Mouse (Mus musculus) intestine, embryonic 16.5 days (tissue): Measurements from ENCODE around the gene Hyal1. TPM values are rescaled to one million over a fixed set of nuclear protein-coding genes. Genes with fewer than 3 reads are reported as not detected.

Source experiments
- ATAC-seq: fragments of 200-750 bp; cut with Nextera tagmentation; 2 replicates; pipeline ENCODE4 v1.8.0; 2017; ENCODE audit warnings: moderate TSS enrichment, moderate library complexity
- H3K27ac ChIP-seq: fragments of 300-500 bp; sonication (generic); 2 replicates; pipeline ENCODE4 v1.5.1; 2014; ENCODE audit warnings: mild to moderate bottlenecking, low read length
- H3K27me3 ChIP-seq: fragments of 300-500 bp; sonication (generic); replicated peaks from 2 replicates; pipeline ENCODE4 v1.6.1; 2014; ENCODE audit warnings: low read length, control low read depth, mixed read lengths; ENCODE audit not compliant: control insufficient read depth, insufficient read depth
- H3K36me3 ChIP-seq: fragments of 300-500 bp; sonication (generic); 2 replicates; pipeline ENCODE4 v1.6.1; 2014; ENCODE audit warnings: low read length, control low read depth; ENCODE audit not compliant: control insufficient read depth, insufficient read depth
- H3K4me1 ChIP-seq: fragments of 300-500 bp; sonication (generic); 2 replicates; pipeline ENCODE4 v1.6.1; 2014; ENCODE audit warnings: low read length, control low read depth, mixed read lengths; ENCODE audit not compliant: control insufficient read depth, insufficient read depth
- H3K4me2 ChIP-seq: fragments of 300-500 bp; sonication (generic); 2 replicates; pipeline ENCODE4 v1.6.1; 2014; ENCODE audit warnings: low read depth, low read length, control low read depth
- H3K4me3 ChIP-seq: fragments of 300-500 bp; sonication (generic); 2 replicates; pipeline ENCODE4 v1.5.1; 2014; ENCODE audit warnings: mild to moderate bottlenecking, low read length
- H3K9ac ChIP-seq: fragments of 300-500 bp; sonication (generic); 2 replicates; pipeline ENCODE4 v1.6.1; 2014; ENCODE audit warnings: low read depth, low read length
- H3K9me3 ChIP-seq: fragments of 300-500 bp; sonication (generic); 2 replicates; pipeline ENCODE4 v1.6.1; 2016; ENCODE audit warnings: low read length, control low read depth; ENCODE audit not compliant: control insufficient read depth
- WGBS: fragments of 180-500 bp; shearing (Covaris S2); extraction: QIAGEN DNeasy Blood & Tissue Kit; methylation state at CpG from one replicate; pipeline ENCODE4 v1.1.7; 2014; 5-methylcytosine and 5-hydroxymethylcytosine counted together
- polyA plus RNA-seq: library from polyadenylated mRNA; unstranded; fragments of >200 nt; fragmentation: Nextera tagmentation; extraction: Ambion mirVana; gene quantifications from 2 replicates; pipeline ENCODE4 v1.2.1, GENCODE M21; 2015

Gene Hyal1
- 5.8 and 5.9 TPM in 2 replicates for polyA plus RNA-seq

DNA sequence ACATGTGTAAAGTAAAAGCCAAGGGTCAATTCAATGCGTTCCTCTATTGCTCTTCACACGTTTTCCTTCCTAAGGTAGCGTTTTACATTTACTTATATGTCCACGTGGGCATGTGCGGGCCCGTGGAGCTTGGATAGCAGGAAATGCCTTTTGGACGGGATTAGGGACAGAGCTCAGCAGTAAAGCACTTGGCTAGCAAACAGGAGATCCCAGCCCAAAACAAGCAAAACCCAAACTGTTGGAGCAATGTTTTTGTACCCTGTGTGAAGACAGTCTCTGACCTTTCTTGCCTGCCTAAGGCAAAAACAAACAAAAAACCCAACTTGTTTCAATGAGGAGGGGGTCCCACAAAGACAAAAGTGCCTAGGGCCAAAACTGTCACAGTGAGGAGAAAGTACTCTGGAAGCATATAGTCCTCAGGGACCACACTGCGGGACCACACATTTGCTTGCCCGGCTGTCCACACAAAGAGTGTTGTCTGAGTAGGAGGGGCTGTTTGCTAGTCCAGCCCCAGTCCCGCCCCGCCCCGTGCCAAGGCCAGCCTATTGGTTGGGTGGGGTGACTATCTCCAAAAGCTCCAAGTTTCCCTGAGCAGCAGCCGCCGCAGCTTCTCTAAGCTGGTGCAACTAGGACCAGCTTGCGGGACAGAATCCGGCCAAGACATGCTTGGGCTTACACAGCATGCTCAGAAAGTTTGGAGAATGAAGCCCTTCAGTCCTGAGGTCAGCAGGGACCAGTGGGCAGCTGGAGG is at the start of gene Hyal1:
Gene Hyal1, plus strand, starts transcription at position 571 of the 751 bp plus-strand sequence.
- H3K9me3 ChIP-seq, result no peaks in the 10 kb centered on the region
- H3K4me3 ChIP-seq, result peak within 1 kb of the TSS; percentile 43
- H3K27ac ChIP-seq, result peak within 1 kb of the TSS; percentile 74
- 18% methylated on average over 16 of the region's 16 CpGs for WGBS
- peaks cover 35% of the 10 kb centered on the region for H3K4me1 ChIP-seq
- H3K4me2 ChIP-seq, result peak within 1 kb of the TSS; percentile 64
- H3K27me3 ChIP-seq, result no peaks in the 10 kb centered on the region
- peak within 1 kb of the TSS; percentile 64 for H3K9ac ChIP-seq
- ATAC-seq, result peak; percentile 70
- peaks cover 3% of the 10 kb centered on the region; the same call in 1 of the 2 replicates for H3K36me3 ChIP-seq

DNA sequence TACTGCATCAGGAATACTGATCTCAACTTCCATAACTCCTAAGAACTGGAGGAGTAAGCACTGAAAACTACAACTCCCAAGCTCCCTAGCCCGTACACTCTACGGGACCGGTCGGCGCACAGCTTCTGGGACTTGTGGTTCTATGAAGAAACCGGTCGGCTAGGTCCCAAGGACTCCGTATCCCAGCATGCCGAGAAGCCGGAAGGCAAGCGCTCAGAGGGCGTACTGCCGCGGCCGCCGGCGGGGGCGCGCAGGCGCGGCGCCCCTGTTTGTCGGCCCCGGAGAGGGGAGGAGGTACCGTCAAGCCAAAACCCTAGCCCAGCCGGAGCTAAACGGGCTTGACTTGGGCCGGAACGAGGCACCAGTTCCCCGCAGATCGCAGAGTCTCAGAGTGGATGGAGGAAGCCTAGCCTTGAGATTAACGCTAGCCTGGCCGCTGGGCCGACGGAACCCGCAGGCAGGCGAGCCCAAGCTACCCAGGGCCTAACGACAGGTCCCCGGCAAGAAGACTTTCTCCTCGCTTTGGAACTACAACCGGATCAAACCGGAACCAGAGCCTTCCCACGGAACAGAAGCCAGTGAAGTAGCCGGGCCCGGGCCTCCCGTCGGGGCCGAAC is 42.8 kb upstream of the Hyal1 start, which contains the start of gene Tmem115:
Gene Tmem115, plus strand, starts transcription at position 155 of the 617 bp plus-strand sequence.
- Histone ChIP-seq H3K27me3 (no peaks in the 10 kb centered on the region), H3K9me3 (no peaks in the 10 kb centered on the region), H3K36me3 (peaks cover 9% of the 10 kb centered on the region; the same call in 1 of the 2 replicates), H3K4me2 (peak within 1 kb of the TSS; percentile 80), H3K4me3 (peak within 1 kb of the TSS; percentile 82), H3K27ac (peak within 1 kb of the TSS; percentile 83), H3K9ac (peak within 1 kb of the TSS; percentile 92), H3K4me1 (peaks cover 21% of the 10 kb centered on the region)
- ATAC-seq, result peak; percentile 98
- WGBS, result under 1% methylated on average over 48 of the region's 48 CpGs

DNA sequence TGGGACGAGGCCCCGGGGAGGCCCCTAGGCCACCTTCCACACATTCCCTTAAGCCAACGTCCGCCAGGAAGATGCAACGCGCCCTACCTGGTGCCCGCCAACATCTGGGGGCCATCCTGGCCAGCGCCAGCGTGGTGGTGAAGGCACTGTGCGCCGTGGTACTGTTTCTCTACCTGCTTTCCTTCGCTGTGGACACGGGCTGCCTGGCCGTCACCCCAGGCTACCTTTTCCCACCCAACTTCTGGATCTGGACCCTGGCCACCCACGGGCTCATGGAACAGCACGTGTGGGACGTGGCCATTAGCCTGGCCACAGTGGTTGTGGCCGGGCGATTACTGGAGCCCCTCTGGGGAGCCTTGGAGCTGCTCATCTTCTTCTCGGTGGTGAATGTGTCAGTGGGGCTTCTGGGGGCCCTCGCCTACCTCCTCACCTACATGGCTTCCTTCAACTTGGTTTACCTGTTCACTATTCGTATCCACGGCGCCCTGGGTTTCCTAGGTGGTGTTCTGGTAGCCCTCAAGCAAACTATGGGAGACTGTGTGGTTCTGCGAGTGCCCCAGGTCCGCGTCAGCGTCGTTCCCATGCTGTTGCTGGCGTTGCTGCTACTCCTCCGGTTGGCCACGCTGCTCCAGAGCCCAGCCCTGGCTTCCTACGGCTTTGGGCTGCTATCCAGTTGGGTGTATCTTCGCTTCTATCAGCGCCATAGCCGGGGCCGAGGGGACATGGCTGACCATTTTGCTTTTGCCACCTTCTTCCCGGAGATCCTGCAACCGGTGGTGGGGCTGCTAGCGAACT is 42.1 kb upstream of the Hyal1 start:
- peaks cover 14% of the 10 kb centered on the region for H3K36me3 ChIP-seq
- peak overlapping the region; percentile 80 for H3K4me2 ChIP-seq
- ATAC-seq, result no peak; the same call in 1 of the 2 replicates
- no peaks in the 10 kb centered on the region for H3K9me3 ChIP-seq
- H3K27ac ChIP-seq, result peak overlapping the region; percentile 83
- no peaks in the 10 kb centered on the region for H3K27me3 ChIP-seq
- under 1% methylated on average over 40 of the region's 40 CpGs for WGBS
- H3K4me3 ChIP-seq, result peak overlapping the region; percentile 82
- peak overlapping the region; percentile 92 for H3K9ac ChIP-seq
- H3K4me1 ChIP-seq, result peaks cover 21% of the 10 kb centered on the region

DNA sequence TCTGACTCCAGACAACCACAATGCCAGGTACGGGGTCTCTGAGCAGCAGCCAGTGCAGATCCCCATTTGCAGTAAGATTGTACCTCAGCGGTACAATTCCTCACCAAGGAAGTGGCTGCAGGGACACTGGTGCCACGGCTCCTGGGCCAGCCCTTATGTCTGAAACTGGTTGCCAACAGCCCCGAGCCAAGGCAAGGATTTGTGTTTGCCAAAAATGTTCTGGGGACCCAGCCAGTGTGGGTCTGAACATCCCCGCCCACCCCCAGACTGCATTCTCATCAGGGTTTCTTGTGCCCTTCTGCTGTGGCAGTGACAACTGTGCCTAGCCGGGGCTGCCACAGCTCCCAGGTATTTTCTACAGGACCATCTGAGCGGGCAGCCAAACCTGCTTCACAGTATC is 38.5 kb upstream of the Hyal1 start:
- Histone ChIP-seq H3K27me3 (no peaks in the 10 kb centered on the region), H3K9me3 (no peaks in the 10 kb centered on the region), H3K27ac (no peak overlapping the region), H3K4me2 (no peak overlapping the region), H3K9ac (no peak overlapping the region), H3K36me3 (peaks cover 18% of the 10 kb centered on the region), H3K4me3 (no peak overlapping the region), H3K4me1 (peaks cover 39% of the 10 kb centered on the region)
- no peak for ATAC-seq
- WGBS, result 95% methylated on average over 7 of the region's 7 CpGs

DNA sequence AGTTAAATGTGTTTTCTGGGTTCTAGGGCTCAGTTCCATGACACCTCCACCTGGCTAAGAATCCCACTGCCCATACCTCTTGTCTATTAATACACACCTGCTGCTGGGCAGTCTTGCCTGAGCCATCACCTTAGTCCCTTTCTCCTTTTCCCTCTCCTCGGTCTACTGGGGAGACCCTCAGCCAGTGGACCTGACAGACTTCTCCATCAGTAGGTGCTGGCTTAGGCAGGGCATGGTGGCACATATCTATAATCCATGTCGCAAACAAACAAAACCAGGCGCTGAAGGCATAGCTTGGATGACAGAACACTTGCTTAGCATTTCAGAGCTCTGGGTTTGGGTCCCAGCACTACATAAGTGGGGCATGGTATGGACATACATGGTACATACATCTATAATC is 38.0 kb upstream of the Hyal1 start:
- H3K27me3 ChIP-seq, result no peaks in the 10 kb centered on the region
- no peak overlapping the region for H3K4me3 ChIP-seq
- no peak overlapping the region for H3K9ac ChIP-seq
- no peaks in the 10 kb centered on the region for H3K9me3 ChIP-seq
- H3K36me3 ChIP-seq, result peaks cover 18% of the 10 kb centered on the region
- no peak overlapping the region for H3K4me2 ChIP-seq
- no peak overlapping the region for H3K27ac ChIP-seq
- WGBS, result 83% methylated on average over 3 of the region's 3 CpGs
- ATAC-seq, result no peak
- peaks cover 39% of the 10 kb centered on the region for H3K4me1 ChIP-seq

DNA sequence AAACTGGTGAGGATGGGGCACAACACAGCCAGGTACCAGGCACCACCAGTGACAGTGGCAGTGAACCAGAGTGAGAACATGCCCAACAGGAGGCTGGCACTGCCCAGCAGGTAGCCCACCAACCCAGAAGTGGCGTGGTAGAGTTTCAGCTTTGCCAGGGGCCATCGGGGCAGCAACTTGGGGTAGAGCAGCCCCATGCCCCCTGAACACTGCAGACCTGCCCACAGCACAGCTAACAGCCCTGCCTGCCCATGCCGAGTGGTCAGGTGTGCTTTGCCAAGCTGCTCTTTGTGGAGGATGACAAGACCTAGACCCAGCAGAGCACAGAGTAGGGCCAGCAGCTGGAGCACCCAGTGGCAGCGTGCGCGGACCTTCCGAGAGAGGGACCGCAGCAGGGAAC is 36.8 kb upstream of the Hyal1 start:
- Histone ChIP-seq H3K4me2 (no peak overlapping the region), H3K9ac (no peak overlapping the region), H3K4me1 (peaks cover 39% of the 10 kb centered on the region), H3K27me3 (no peaks in the 10 kb centered on the region), H3K9me3 (no peaks in the 10 kb centered on the region), H3K4me3 (no peak overlapping the region), H3K36me3 (peaks cover 20% of the 10 kb centered on the region), H3K27ac (no peak overlapping the region)
- ATAC-seq, result no peak
- WGBS, result 96% methylated on average over 8 of the region's 8 CpGs

DNA sequence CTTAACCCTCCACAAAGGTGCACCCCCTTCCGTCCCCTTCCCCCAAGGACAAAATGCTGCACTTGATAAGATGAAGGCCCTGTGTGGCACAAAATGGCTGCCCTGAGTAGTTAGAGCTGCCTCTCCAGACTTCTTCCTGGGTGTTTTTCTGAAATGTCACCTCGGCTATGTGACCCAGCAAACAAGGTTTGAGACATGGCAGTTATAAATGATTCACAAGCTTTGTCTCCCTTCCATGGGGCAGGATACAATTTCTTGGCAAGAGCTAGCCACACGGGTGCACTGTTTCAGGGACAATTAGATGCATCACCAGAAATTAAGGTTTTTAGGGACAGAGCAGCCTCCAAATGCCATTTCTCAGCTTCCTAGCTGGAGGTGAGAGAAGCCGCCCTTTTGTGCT is 36.3 kb upstream of the Hyal1 start:
- Histone ChIP-seq H3K4me2 (no peak overlapping the region), H3K27me3 (no peaks in the 10 kb centered on the region), H3K36me3 (peaks cover 21% of the 10 kb centered on the region), H3K4me3 (no peak overlapping the region), H3K9ac (no peak overlapping the region; the same call in 1 of the 2 replicates), H3K27ac (no peak overlapping the region), H3K9me3 (no peaks in the 10 kb centered on the region), H3K4me1 (peaks cover 36% of the 10 kb centered on the region)
- WGBS, result 76% methylated on average over 4 of the region's 4 CpGs
- ATAC-seq, result no peak

DNA sequence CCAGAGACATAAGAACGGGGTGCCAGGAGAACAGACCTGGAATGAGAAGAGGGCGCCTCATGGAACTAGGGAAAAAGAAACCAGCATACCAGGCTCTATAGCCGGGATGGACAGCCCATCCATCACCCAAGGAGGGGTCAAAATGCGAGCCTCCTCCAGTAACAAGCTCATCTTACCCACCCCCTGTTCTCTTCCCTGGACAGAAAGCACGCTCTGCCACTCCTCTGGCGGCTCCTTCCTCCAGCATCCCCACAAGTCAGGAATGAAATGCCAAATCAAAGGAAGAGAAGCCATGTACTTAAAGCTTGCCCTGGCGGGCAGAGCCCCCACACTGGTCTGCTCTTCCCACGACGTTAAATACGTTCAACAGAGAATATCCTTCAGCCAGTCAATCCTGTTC is 35.7 kb upstream of the Hyal1 start:
- H3K36me3 ChIP-seq, result peaks cover 21% of the 10 kb centered on the region
- H3K27me3 ChIP-seq, result no peaks in the 10 kb centered on the region
- peaks cover 30% of the 10 kb centered on the region for H3K4me1 ChIP-seq
- WGBS, result 26% methylated on average over 10 of the region's 10 CpGs
- H3K9ac ChIP-seq, result peak overlapping the region; percentile 60
- peak overlapping the region; percentile 70 for H3K4me3 ChIP-seq
- H3K9me3 ChIP-seq, result no peaks in the 10 kb centered on the region
- H3K4me2 ChIP-seq, result peak overlapping the region; percentile 70
- no peak overlapping the region; the same call in 1 of the 2 replicates for H3K27ac ChIP-seq
- no peak for ATAC-seq
